Mouse (Mus musculus) spleen, adult 2 months (tissue): ENCODE measurements around the gene Dok7.

Source experiments
- CTCF ChIP-seq: fragments of 200-500 bp; IDR thresholded peaks from 2 replicates; pipeline ENCODE4 v1.5.1; 2011; ENCODE audit warnings: mild to moderate bottlenecking, inconsistent platforms; ENCODE audit not compliant: insufficient read depth, insufficient read length, insufficient replicate concordance; ENCODE audit errors: extremely low read depth
- POLR2A ChIP-seq: fragments of 200-500 bp; IDR thresholded peaks from 2 replicates; pipeline ENCODE4 v1.6.1; 2011; ENCODE audit warnings: low read depth, low read length, inconsistent platforms

- TF ChIP-seq POLR2A = no peak
- TF ChIP-seq CTCF = no peak
These were observed 27.3 kb upstream of the Dok7 start for GRCm38 (mm10) chr5:35029303-35029702.
